ENCODE assay signal across 16 mouse cellular contexts in the genomic region with DNA sequence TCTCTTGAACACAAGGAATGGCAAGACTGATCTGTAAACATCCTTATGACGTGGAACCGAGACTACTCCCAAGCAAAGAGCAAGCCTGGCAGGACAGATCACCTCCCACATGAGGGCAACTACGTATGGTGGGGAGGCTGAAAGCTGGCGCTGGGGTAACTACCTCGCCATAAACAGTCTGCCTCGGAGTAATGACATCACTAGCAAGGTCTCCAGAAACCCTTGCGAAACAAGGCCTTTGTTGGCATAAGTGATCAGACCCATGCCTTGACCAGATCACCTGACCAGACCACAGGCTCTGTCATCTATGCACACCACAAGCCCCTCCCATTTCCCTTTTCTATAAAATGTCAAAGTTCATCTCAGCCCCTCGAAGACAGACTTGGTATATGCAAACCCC. TPM values are rescaled to one million over a fixed set of nuclear protein-coding genes. Genes with fewer than 3 reads are reported as not detected.
DNase-seq lines count a peak whose midpoint lies in the region; ATAC-seq and TF ChIP-seq lines count a peak whose summit lies in the region.
"Had no signal": no experiment of that assay in that cellular context is flagged by ENCODE, and none has a peak within 500 bp of the region (broad histone marks: within the 10 kb centered on the region; RNA-seq: fewer than 3 reads in every experiment).

No protein-coding gene starts in this region.

- TF ChIP-seq CTCF in hindbrain, postnatal 0 days (IDR thresholded peaks at IDR 0.05; ENCODE audit: low read depth) = no peak
- no peak for TF ChIP-seq CTCF in CH12.LX (conservative IDR thresholded peaks at IDR 0.05 in 1 of 2, IDR thresholded peaks at IDR 0.05 in 1 of 2; ENCODE audit: low read depth in 2 of 2, low read length in 2 of 2)

- no peaks in the 10 kb centered on the region for H3K27me3 ChIP-seq in hindbrain, postnatal 0 days (ENCODE audit: insufficient read depth, low read length)
- no peaks in the 10 kb centered on the region for H3K27me3 ChIP-seq in hindbrain, embryonic 10.5 days (ENCODE audit: insufficient read depth, poor library complexity, severe bottlenecking)
- no peaks in the 10 kb centered on the region for H3K27me3 ChIP-seq in CH12.LX (replicated peaks)
- H3K27me3 ChIP-seq: lung, embryonic 15.5 days; stomach, embryonic 15.5 days had no signal

- no peak for DNase-seq in hindbrain, postnatal 0 days (ENCODE audit: low spot score)
- no peak for DNase-seq in hindbrain, embryonic 10.5 days (ENCODE audit: low spot score)
- peak; percentile 17 for DNase-seq in CH12.LX (ENCODE audit: extremely low read depth)
- DNase-seq in layer of hippocampus, postnatal 25 days (ENCODE audit: extremely low spot score in 1 of 2, low spot score in 1 of 2) = no peak
- no peak for DNase-seq in thymus, postnatal 4 days
- DNase-seq in layer of hippocampus, adult 8-10 months (ENCODE audit: low spot score in 2 of 2) = no peak
- DNase-seq: kidney, adult 9 months; right cerebral cortex, postnatal 4 days had no signal

- TF ChIP-seq EP300 in CH12.LX (IDR thresholded peaks at IDR 0.05; ENCODE audit: low read length) = no peak

- ATAC-seq in hindbrain, postnatal 0 days = 0 out of 2 replicates have a peak, but pooled peaks have one; percentile 27
- peak; percentile 83 for ATAC-seq in granulocyte monocyte progenitor cell, adult 5-6 weeks (replicated peaks; ENCODE audit: poor library complexity, severe bottlenecking)
- peak; percentile 68 for ATAC-seq in monocyte, adult 5-6 weeks (replicated peaks; ENCODE audit: insufficient number of reproducible peaks, low FRiP score, low TSS enrichment, poor library complexity, severe bottlenecking)

- no peak overlapping the region for H3K4me2 ChIP-seq in hindbrain, postnatal 0 days (ENCODE audit: low read depth, low read length)
- H3K4me2 ChIP-seq in CH12.LX (ENCODE audit: insufficient read depth, low read depth, poor library complexity, severe bottlenecking) = no peak overlapping the region

- no peak overlapping the region for H3K4me3 ChIP-seq in hindbrain, postnatal 0 days (ENCODE audit: low read length)
- no peak overlapping the region for H3K4me3 ChIP-seq in hindbrain, embryonic 10.5 days
- no peak overlapping the region for H3K4me3 ChIP-seq in CH12.LX (replicated peaks in 1 of 3; ENCODE audit: low read depth in 2 of 3, low read length in 2 of 3, poor library complexity in 1 of 3)

- H3K9me3 ChIP-seq in hindbrain, postnatal 0 days (ENCODE audit: low read length) = no peaks in the 10 kb centered on the region
- no peaks in the 10 kb centered on the region for H3K9me3 ChIP-seq in hindbrain, embryonic 10.5 days
- H3K9me3 ChIP-seq in CH12.LX (replicated peaks; ENCODE audit: low read length) = no peaks in the 10 kb centered on the region
- H3K9me3 ChIP-seq: forebrain, embryonic 10.5 days; lung, embryonic 15.5 days; stomach, embryonic 15.5 days had no signal

- dilution Hi-C loops in CH12.LX (cut with MboI; ENCODE audit: extremely low pct_ligation_motif_present, extremely low pct_unique_long_range_greater_than_20kb, low sequenced_read_pairs) = no loop called here

- peaks cover 5% of the 10 kb centered on the region; the same call in 1 of the 2 replicates for H3K4me1 ChIP-seq in hindbrain, postnatal 0 days (ENCODE audit: insufficient read depth, low read length)
- H3K4me1 ChIP-seq in hindbrain, embryonic 10.5 days (replicated peaks) = peaks cover 14% of the 10 kb centered on the region
- H3K4me1 ChIP-seq in CH12.LX (ENCODE audit: control insufficient read depth in 1 of 2, insufficient read depth in 2 of 2) = peaks cover 7 to 24% of the 10 kb centered on the region in 2 experiments

- in situ Hi-C loops in CH12.LX (cut with MboI; ENCODE audit: low pct_ligation_motif_present, low pct_unique_long_range_greater_than_20kb, low sequenced_read_pairs) = no loop called here

- peaks cover 7% of the 10 kb centered on the region; the same call in 1 of the 2 replicates for H3K36me3 ChIP-seq in hindbrain, postnatal 0 days (ENCODE audit: insufficient read depth, low read length)
- peaks cover 16% of the 10 kb centered on the region for H3K36me3 ChIP-seq in hindbrain, embryonic 10.5 days
- peaks cover 2 to 16% of the 10 kb centered on the region in 2 experiments for H3K36me3 ChIP-seq in CH12.LX (replicated peaks in 1 of 2; ENCODE audit: control insufficient read depth in 1 of 2, insufficient read depth in 1 of 2, low read length in 1 of 2)
- H3K36me3 ChIP-seq: stomach, embryonic 15.5 days had no signal

- H3K27ac ChIP-seq in hindbrain, postnatal 0 days = no peak overlapping the region
- no peak overlapping the region for H3K27ac ChIP-seq in hindbrain, embryonic 10.5 days
- no peak overlapping the region for H3K27ac ChIP-seq in CH12.LX (ENCODE audit: insufficient read depth, low read depth)
- H3K27ac ChIP-seq: lung, embryonic 15.5 days; stomach, embryonic 15.5 days had no signal

- no peak overlapping the region for H3K9ac ChIP-seq in hindbrain, postnatal 0 days (replicated peaks; ENCODE audit: low read length)
- H3K9ac ChIP-seq in CH12.LX (ENCODE audit: insufficient read depth, low read depth) = no peak overlapping the region
- H3K9ac ChIP-seq: lung, embryonic 15.5 days; stomach, embryonic 15.5 days had no signal

- no peak for TF ChIP-seq RAD21 in CH12.LX (IDR thresholded peaks at IDR 0.05; ENCODE audit: low read depth, low read length)

- no peak for TF ChIP-seq POLR2A in CH12.LX (IDR thresholded peaks at IDR 0.05; ENCODE audit: low read depth, low read length)

- H3K79me2 ChIP-seq in CH12.LX (replicated peaks; ENCODE audit: control insufficient read depth, extremely low read depth, insufficient read depth, poor library complexity, severe bottlenecking) = peaks cover 21% of the 10 kb centered on the region

- 77% methylated on average over 8 of the region's 8 CpGs for WGBS in hindbrain, postnatal 0 days
- WGBS in hindbrain, embryonic 10.5 days = 77% methylated on average over 8 of the region's 8 CpGs

TF ChIP-seq in CH12.LX, 34 proteins besides CTCF, POLR2A, EP300 and RAD21:
- TF ChIP-seq JUN (IDR thresholded peaks at IDR 0.05; ENCODE audit: insufficient read depth, low read depth, low read length) (no peak), ZC3H11A (IDR thresholded peaks at IDR 0.05; ENCODE audit: low read depth, low read length) (no peak), CHD1 (IDR thresholded peaks at IDR 0.05; ENCODE audit: low read depth, low read length) (no peak), MEF2A (IDR thresholded peaks at IDR 0.05; ENCODE audit: borderline replicate concordance, low read depth, low read length) (no peak), MYC (IDR thresholded peaks at IDR 0.05; ENCODE audit: low read depth, low read length) (no peak), UBTF (IDR thresholded peaks at IDR 0.05; ENCODE audit: low read depth, low read length) (no peak), CHD2 (IDR thresholded peaks at IDR 0.05; ENCODE audit: low read length) (no peak)
TF ChIP-seq in CH12.LX: peak in this region for 0.

RNA-seq across cellular contexts. Expression of a gene that starts 0.9 kb away (rescaled TPM):
- total RNA-seq in hindbrain, postnatal 0 days (2014; rRNA removed) = 22.6 and 24.4 TPM in 2 replicates
- polyA plus RNA-seq in hindbrain, postnatal 0 days (2015; fragmentation: Nextera tagmentation; extraction: Ambion mirVana) = 57.4 and 65.9 TPM in 2 replicates
- 75.0 and 92.1 TPM in 2 replicates for polyA plus RNA-seq in hindbrain, embryonic 10.5 days (2016; fragmentation: Nextera tagmentation; extraction: Ambion mirVana)
- total RNA-seq in CH12.LX (2012; rRNA removed) (34.0 and 43.7 TPM in 2 replicates), CH12.LX (2014; rRNA removed) (87.8 and 89.2 TPM in 2 replicates)
- polyA plus RNA-seq in CH12.LX (2012; ENCODE audit: insufficient read length, low read depth) = 90.1 and 106 TPM in 2 replicates
- total RNA-seq in granulocyte monocyte progenitor cell, adult 5-6 weeks (2014; fragmentation: Nextera tagmentation) = 59.2 and 73.9 TPM in 2 replicates
- 75.1 and 79.2 TPM in 2 replicates for total RNA-seq in granulocyte monocyte progenitor cell, adult 5-6 weeks (2017)
- 77.8 to 87.0 TPM (median 86.4 TPM) in 3 replicates for total RNA-seq in monocyte, adult 5-6 weeks (2017)
- 10 to 100 TPM; 47.9 to 53.2 TPM for total RNA-seq in layer of hippocampus, postnatal 25 days (2021)
- 10 to 100 TPM; 45.7 to 63.5 (median 57.5) TPM for total RNA-seq in layer of hippocampus, adult 8-10 months (2022)

RNA-seq across cellular contexts. Expression of a gene that starts 40.6 kb away (rescaled TPM):
- 0.10 and 0.22 TPM in 2 replicates for total RNA-seq in hindbrain, postnatal 0 days (2014; rRNA removed)
- 0.08 and 0.11 TPM in 2 replicates for polyA plus RNA-seq in hindbrain, postnatal 0 days (2015; fragmentation: Nextera tagmentation; extraction: Ambion mirVana)
- polyA plus RNA-seq in hindbrain, embryonic 10.5 days (2016; fragmentation: Nextera tagmentation; extraction: Ambion mirVana) = not detected in 2 replicates
- total RNA-seq in CH12.LX (2012; rRNA removed) (1.5 and 1.8 TPM in 2 replicates), CH12.LX (2014; rRNA removed) (1.1 and 1.4 TPM in 2 replicates)
- polyA plus RNA-seq in CH12.LX (2012; ENCODE audit: insufficient read length, low read depth) = 1.1 and 1.5 TPM in 2 replicates
- not detected in 2 replicates for total RNA-seq in granulocyte monocyte progenitor cell, adult 5-6 weeks (2014; fragmentation: Nextera tagmentation)
- not detected in 2 replicates for total RNA-seq in granulocyte monocyte progenitor cell, adult 5-6 weeks (2017)
- 1.1 to 2.7 TPM (median 2.3 TPM) in 3 replicates for total RNA-seq in monocyte, adult 5-6 weeks (2017)
- under 1 TPM; 0.15 to 0.16 TPM for total RNA-seq in layer of hippocampus, postnatal 25 days (2021)
- total RNA-seq in layer of hippocampus, adult 8-10 months (2022) = under 1 TPM; 0.21 to 0.47 (median 0.31) TPM
- total RNA-seq: gastrocnemius, adult 18-20 months; hematopoietic stem cell, adult 5-6 weeks; midbrain, postnatal 0 days had no signal
- polyA plus RNA-seq: forebrain, embryonic 10.5 days had no signal

RNA-seq across cellular contexts. Expression of a gene that starts 59.2 kb away (rescaled TPM):
- 12.4 and 12.9 TPM in 2 replicates for total RNA-seq in hindbrain, postnatal 0 days (2014; rRNA removed)
- polyA plus RNA-seq in hindbrain, postnatal 0 days (2015; fragmentation: Nextera tagmentation; extraction: Ambion mirVana) = 11.9 and 13.5 TPM in 2 replicates
- 4.4 TPM in 2 replicates for polyA plus RNA-seq in hindbrain, embryonic 10.5 days (2016; fragmentation: Nextera tagmentation; extraction: Ambion mirVana)
- total RNA-seq in CH12.LX (2012; rRNA removed) (2.0 and 2.2 TPM in 2 replicates), CH12.LX (2014; rRNA removed) (0.39 and 0.70 TPM in 2 replicates)
- 0.23 and 0.50 TPM in 2 replicates for polyA plus RNA-seq in CH12.LX (2012; ENCODE audit: insufficient read length, low read depth)
- not detected in 2 replicates for total RNA-seq in granulocyte monocyte progenitor cell, adult 5-6 weeks (2014; fragmentation: Nextera tagmentation)
- total RNA-seq in granulocyte monocyte progenitor cell, adult 5-6 weeks (2017) = not detected in 2 replicates
- not detected in 3 replicates for total RNA-seq in monocyte, adult 5-6 weeks (2017)
- 10 to 100 TPM; 12.4 to 13.2 TPM for total RNA-seq in layer of hippocampus, postnatal 25 days (2021)
- 10 to 100 TPM in 3 of 4 experiments, 1 to 10 TPM in 1; 10.0 to 14.1 (median 11.3) TPM for total RNA-seq in layer of hippocampus, adult 8-10 months (2022)

Comparison
In these comparisons a context has a peak if more than half of its experiments do, and no peak if none do; other contexts are left out.
1. ATAC-seq: peak in every context shown above with its lines; median percentile 83 in granulocyte monocyte progenitor cell, adult 5-6 weeks; 68 in monocyte, adult 5-6 weeks; 27 in hindbrain, postnatal 0 days.